Mouse (Mus musculus) right cerebral cortex, postnatal 4 days (tissue): ENCODE measurements around the gene Adssl1.

Source experiments
- DNase-seq: peaks from one replicate; pipeline ENCODE4 v3.0.0-alpha.2; 2022

Adssl1 gene

DNA sequence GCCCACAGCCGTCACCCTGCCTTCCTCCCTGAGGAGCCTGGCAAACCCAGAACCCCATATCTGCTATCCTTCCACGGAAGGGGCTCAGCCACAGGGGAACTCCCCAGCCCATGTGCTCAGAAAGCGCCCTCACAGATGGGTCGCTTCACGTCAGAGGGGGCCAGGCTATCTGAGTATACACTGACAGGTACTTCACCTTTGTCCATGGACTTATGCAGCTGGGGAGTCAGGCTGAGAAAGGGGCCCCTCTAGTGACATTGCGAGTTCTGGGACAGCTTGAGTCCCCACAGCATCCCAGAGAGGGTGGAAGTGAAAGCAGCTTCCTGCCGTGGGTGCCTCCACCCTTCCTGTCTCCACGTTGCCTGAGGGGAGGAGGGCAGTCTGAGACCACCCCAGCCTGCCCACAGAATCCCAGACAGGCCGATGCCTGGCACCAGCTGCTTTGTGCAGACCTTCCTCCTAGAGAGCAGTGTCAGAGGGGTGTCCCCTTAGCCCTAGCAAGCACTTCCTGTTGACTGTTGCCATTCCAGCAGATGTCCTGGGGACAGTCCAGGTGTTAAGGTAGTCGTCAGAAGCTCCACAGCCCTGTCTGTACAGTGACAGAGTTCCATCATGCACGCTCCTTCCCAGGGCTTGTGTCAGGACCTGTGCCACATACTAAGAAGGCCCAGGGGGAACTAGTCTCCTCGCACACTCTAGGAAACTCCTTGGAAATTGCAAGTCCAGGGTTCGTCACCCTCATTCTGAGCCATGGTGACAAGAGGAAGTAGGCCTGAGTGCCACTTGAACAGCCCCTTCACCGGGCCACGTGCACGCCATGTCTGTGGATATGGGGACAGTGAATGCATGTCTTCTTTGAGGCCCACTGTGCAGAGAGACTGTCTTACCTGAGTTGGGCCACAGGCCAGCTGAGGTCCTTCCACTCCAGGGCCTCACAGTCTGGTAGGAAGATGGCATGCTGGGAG, 25.6 kb upstream of the Adssl1 start:
- DNase-seq: no peak

DNA sequence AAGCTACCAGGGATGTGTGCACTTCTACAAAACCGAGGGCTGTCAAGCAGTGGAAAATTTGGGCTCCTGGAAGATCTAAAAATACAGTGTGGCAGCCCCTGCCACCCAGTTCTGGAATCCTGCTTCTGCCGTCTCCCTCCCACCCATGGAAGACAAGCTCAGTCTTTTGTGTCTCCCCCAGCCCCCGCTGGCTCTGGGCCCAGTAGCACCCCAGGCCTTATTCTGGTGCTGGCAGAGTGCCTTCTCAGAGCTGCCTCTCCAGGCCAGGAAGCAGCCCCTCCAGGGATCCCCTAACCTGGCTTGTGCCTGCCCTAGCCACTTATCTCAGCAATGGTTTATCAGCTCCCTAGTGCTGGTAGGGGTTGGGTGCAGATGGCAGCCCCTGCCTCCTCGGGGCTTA, 24.9 kb upstream of the Adssl1 start:
- peak; percentile 57 for DNase-seq

DNA sequence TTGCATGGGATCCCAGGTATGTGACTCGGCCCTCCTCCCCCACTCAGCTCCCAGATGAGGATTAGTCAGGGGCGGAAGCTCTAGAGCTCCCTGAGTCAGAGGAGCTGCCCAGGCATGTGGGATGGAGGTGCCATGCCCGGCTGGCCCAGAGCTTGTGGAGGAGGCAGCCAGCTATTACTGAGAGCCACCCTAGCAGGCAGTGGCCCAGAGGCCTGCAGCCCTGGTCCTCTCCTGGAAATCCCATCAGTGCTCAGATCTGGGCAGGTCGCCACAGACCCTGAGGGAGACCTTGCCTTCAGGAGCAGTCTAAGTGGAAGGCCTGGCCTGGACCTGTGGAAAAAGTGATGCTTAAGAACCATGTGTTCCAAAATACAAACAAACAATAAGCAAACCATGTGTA, 24.2 kb upstream of the Adssl1 start:
- DNase-seq: no peak

DNA sequence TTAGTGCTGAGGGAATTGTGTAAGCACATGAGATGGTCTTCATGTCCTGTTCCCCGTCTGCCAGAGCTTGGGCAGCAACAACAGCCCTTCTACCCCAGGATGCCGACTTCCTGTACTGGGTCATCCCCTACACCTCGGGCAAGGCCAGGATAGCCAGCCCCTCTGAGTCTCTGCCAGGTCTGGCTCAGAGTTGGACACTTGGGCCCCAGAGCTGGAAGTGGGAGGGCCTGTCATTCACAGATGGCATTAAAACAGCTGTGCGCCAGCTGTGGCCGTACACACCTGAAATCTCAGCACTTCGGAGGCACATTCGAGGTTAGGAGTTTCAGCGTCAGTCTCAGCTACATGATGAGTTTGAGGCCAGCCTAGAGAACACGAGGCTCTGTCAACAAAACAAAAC, 23.4 kb upstream of the Adssl1 start:
- no peak for DNase-seq

DNA sequence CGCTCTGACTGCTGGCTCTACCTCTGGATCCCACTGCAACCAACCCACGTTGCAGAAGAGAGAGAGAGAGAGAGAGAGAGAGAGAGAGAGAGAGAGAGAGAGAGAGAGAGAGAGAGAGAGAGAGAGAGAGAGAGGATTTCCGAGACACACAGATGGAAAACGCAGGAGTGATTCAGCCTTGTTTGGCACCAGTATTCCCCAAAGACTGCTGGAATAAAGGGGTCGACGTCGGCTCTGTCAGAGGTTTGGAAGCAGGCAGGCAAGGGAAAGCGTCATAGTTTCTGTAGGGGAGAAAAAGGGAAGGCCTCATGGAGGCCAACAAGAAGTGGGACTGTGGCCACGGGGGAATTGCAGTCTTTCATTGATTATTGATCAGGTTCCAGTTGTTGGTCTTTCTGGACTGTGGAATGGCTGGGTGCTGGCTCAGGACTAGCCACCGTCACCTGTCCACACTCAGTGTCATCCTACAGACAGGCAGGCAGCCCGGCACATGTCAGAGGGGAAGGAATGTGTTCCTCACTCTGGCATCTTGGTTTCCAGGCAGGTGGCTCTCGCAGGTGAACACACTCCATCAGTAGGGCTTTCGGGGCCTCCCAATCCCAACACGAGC, 22.8 kb upstream of the Adssl1 start:
- no peak for DNase-seq

DNA sequence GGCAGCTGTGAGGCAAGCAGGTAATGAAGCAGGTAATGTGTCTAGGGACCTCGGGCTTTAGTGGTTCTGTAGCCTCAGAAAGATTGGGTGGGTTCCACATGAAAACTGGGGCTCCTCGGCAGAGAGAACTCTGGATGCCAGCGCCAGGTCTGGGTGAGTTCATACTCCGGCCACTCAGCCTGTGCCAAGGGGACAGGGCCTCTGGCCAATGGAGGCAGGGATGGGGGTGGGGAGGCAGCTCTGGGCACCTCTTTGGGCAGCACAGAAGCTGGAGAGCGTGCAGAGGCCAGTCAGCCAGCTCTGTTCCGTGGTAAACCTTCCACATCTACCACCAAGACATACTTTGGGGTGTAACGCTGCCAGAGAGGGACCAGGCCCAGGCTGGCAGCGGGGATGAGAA, 22.2 kb upstream of the Adssl1 start:
- DNase-seq: peak; percentile 47

DNA sequence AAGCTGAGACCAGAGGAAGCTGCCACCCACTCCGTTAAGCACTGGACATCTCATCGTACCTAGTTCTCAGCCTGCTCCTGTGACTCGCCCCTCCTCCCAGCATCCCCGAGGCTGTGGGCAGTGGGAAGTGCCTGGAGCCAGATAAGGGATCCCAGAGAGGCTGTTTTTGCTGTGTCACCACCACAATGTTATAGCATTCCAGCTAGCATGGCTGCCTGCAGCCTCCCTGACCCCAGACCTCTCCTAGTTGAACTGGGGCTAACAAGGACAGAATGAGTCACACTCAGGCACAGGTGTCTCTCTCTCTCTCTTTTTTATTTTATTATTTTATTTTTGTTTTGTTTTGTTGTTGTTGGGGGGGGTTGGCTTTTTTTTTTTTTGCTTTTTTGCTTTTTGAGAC, 20.6 kb upstream of the Adssl1 start:
- no peak for DNase-seq

DNA sequence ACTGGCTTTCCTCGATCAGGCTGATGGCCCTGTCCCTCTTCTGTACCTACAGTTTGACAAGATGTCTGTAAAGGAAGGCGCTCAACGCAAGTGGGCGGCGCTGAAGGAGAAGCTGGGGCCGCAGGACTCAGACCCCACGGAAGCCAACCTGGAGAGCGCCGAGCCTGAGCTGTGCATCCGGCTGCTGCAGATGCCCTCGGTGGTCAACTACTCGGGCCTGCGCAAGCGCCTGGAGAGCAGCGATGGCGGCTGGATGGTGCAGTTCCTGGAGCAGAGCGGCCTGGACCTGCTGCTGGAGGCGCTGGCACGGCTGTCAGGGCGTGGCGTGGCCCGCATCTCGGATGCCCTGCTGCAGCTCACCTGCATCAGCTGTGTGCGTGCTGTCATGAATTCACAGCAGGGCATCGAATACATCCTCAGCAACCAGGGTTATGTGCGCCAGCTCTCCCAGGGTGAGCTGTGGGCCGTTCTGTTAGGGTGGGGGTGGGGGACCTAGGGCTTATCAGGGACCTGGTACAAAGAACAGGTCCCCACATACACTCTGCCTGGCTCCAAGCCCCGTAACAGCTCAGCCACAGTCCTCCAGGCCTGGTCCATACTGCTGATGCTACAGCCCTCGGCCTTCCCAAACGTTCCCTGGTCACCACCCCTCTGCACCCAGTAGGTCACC, 19.8 kb upstream of the Adssl1 start:
- no peak for DNase-seq

DNA sequence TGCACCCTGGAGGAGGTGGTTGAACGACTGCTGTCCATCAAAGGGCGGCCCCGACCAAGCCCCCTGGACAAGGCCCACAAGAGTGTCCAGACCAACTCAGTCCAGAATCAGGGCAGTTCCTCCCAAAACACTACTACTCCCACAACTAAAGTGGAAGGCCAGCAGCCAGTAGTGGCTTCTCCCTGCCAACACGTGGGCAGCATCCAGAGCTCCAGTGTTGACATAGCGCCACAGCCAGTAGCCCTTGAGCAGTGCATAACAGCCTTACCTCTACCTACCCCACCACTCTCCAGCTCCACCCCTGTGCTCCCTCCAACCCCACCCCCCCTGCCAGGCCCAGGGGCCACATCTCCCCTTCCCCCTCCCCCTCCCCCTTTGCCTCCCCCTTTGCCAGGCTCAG, 15.8 kb upstream of the Adssl1 start:
- no peak for DNase-seq

DNA sequence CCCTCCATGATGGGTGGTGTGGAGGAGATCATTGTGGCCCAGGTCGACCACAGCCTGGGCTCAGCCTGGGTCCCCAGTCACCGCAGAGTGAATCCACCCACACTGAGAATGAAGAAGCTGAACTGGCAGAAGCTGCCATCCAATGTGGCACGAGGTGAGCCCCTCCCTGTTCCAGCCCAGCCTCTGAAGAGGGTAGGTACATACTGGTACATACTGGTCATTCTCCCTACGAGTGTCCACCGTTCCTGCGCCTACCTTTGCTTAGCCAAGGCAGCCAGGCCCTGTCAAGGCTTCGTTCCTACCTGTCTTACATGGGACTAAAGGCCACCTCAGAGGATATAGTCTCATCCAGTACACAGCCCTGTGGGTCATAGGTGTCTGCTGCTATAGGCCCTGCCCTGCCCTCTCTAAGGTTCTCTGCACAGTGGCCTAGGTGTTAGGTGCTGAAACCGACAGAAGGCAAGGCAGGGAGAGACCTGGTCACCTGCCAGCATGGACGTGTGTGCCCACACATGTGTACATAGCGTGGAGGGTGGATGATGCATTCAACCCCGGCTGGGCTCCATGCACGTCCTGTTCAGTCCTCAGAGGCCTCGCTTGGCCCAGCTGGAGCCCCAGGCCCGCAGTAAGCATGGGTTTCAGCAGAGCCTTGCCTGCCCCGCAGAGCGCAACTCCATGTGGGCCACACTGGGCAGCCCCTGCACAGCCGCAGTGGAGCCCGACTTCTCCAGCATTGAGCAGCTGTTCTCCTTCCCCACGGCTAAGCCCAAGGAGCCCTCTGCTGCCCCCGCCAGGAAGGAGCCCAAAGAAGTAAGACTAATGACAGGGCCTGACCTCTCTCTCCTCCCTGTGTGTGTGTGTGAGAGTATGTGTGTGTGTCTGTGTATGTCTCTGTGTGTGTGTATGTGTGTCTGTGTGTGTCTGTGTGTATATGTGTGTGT, 14.9 kb upstream of the Adssl1 start:
- peak; percentile 61 for DNase-seq

DNA sequence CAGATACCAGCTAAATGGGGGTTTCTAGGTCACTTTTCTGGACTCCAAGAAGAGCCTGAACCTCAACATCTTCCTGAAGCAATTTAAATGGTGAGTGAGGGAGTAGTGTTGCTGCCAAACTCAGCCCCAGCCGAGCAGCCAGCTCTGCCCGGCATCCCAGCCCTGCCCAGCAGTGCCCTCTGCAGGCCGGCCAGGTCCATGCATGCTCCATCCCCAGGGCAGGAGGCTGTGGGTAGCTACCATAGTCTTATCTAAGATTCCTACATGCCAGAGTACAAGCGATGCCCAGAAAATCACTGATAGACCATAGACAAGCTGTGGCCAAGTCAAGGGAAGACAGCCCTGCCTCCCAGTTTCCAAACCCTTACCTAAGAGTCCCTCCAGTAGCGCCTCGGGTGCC, 14.1 kb upstream of the Adssl1 start:
- DNase-seq: peak; percentile 75

DNA sequence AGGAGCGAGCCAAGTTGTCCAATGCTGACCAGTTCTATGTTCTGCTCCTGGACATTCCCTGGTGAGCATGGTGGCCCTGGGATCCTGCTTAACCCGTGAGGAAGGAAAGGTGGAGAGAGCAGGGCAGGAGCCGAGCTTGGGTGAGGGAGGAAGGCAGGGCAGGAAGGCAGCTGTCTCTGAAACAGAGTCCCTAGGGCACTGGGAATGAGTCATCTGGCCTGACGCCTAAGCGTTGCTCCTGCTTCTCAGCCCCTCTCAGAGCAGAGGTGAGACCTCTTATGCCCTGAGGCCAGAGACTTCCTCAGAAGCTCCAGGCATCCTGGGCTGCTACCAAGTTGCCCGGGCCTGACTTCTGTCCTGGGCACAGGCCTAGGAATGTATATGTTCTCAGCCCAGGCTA, 12.8 kb upstream of the Adssl1 start:
- DNase-seq: no peak

DNA sequence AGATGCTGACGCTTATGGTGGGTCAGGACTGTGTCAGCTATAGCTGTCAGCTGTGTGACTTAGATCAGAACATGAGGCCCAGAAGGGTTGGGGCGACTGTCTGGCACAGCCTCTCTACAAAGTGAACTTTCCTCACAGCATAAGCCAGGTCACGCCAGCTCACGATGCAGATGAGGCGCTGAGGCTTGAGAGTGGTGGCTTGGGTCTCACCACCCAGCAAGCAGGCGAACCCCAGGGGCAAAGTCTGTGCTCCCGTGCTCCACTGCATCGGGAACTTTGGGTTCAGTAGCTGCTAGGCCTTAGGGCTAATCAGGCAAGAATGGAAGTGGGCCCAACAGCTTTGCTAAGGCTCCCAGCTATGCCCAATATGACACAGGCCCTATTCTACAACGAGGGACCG, 10.8 kb upstream of the Adssl1 start:
- DNase-seq: no peak

DNA sequence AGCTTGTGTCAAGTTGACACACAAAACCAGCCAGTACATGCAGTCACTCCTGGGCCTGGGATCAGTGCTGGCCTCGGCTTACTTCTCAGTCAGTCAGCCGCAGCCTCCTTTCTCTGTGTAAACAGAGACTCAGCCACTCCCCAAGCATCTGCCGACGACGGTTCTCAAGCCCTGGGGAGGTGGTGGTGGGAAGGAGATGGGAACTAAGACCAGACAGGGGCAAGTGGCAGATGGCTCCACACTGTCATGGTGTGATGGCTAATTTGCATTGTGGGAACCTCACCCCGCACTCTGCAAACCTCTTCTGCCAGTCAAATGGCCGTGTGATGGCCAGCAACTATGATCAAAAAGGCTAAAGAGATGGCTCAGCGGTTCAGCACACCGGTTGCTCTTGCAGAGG, 3.2 kb upstream of the Adssl1 start:
- no peak for DNase-seq

DNA sequence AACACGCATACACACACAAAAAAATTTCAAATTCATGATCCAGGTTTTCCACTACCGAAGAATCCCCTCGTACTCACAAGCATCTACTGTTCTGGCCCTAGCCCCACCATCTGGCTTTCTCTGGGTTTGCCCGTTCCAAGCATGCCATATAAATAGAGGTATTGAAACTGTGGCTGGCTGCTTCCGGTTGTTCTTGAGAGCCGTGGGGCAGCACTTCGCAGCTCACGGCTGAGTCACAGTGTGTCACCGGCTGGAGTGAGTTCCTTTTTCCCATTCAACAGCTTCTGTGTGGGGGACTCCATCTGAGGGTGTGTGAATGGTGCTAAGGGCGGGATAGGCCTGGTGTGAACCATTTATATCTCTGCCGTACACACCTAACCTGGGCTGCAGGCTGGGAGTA, 2.7 kb upstream of the Adssl1 start:
- no peak for DNase-seq

DNA sequence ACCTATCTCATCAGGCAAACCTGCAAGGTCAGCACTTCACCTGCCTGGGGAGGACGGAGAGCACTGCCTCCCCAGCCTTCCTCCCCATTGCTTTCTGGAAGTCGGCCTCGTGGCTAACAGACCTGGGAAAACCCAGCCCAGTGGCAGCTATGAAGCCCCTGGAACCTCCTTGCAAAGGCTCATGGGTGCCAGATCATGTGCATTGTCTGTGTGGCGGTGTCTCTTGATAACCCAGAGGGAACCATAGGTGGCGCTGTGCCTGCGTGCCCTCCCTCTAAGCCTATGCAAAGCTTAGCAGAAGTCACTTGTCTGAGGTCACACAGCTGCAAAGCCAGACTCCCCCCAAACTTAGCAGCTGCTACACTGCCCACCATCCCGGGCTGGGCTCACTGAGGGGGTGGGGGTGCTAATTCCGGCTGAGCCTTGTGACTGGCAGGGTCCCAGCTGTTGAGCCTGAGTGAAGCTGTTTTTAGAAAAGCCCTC, 1.9 kb upstream of the Adssl1 start:
- peak; percentile 67 for DNase-seq

DNA sequence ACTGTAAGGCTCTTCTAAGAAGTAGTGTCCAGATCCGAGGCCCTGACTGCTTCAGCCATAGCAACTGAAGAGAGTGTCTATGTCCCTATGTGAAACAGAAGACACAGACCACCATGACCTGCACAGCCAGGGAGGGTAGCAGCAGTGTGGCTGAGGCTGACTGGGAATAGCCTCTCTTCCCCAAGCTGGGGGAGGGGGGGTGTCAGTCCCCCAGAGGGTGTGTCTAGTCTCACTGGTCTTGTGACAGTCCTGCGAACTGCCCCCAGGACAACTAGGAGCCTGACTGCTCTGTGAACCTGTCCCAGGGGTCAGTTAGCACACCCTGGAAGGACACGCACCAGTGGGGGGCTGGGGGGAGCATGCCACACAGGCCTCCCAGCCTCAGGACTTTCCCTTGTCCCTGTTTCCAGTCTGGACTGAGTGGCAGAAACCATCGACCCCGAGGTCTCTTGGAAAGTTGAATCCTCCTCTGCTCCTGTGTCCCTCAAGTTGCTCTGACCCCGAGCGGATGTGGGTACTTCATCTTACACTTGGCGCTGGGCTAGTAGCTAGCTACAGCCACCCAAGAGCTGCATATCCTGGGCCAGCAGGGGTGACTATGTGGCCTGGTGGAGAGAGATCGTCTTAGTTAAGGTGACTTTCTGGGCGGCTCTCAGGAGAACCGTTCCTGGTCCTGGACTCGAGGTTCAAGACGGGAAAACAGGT, 712 bp upstream of the Adssl1 start:
- no peak for DNase-seq

DNA sequence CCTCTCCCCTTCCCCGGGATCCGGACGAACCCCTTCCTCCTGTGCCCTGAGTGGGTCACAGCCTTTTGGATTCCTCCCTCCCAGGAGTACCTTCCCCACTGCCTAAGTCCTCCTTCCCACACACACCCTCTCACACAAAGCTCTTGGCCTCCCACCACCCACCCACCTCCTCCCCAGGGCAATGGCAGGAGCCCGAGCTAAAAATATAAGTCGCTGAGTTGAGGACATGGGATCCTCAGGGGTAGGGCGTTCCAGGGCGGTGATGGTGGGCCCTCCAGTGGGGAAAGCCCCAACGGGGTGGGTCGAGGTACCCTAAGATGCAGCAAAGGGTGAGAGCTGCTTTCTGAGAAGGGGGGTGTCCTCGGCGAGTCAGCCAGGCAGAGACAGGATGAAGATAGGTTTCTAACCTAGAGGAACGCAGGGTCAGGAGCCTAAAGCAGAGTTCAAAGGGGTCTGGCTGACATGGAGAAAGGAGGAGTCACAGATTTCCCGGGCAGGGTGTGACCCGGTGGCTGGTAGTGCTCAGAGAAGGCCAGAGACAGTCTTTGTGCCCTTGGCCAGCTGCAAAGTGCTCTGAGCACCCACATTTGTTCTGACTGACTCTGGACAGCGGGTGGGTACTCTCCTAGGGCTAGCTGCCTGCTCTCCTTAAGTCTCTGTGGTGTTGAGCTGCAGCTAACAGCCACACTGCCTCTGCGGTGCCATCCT, 663 bp downstream of the Adssl1 start:
- DNase-seq: no peak

DNA sequence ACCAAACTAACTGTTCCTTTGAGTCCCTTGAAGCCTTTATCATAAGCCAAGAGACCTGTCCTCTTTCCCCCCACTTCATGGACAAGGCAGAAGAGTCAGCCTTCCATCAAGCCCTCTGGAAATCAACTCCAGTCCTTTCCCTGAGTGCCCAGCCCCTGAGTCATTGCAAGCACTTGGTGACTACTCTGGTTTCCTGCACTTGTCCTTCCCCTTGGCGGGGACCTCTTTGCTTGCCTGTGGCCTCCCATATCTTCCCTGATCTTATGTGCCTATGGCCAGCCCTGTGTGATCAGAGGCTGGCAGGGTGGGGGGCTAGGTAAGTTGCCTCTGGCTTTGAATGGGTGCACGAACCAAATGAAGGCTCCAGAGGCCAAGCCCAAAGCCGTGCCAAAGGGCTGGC, 2.1 kb downstream of the Adssl1 start:
- DNase-seq: no peak

DNA sequence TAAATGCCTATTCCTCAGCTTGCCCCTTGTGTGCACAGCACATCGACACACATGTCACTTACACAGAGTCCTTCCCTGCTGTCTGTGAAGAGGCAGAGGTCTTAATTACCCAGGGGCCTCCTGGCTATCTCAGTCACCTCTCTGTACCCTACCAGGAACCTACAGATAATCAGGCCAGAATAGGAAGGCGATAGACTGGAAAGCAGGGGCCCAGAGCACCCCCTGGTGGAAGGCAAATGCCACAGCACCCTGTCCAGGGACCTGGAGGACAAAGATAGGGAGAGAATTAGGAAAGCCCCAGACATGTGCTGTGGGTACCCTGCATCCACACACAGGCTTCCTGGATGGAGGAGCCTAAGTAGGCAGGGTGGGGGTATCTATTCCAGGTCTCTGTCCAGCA, 3.9 kb downstream of the Adssl1 start:
- DNase-seq: peak; percentile 73

DNA sequence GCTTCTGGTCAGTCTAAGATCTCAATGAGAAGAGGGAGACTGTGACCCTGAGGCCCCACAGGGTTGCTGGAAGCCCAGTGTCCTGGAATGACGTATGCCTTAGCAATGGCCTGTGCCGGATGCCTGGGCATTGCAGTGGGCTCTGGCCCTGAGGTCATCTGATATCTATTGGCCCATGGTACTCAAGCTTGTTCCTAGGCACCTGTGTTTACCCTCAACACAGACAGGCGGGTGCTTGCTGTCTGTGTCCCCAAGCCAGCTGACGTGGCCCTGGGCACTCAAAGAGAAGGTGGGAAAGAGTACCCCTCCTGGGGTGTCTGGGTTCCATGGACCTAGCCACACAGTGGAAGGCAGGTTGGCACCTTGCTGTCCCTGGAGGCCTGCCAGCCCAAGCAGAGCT, 5.9 kb downstream of the Adssl1 start:
- no peak for DNase-seq
